Mouse (Mus musculus) bone marrow macrophage, adult 2 months (primary cell): Measurements from ENCODE around the gene Adamts16.

ENCODE experiments used
- CTCF ChIP-seq: IDR thresholded peaks from 2 replicates; pipeline ENCODE4 v1.5.1; 2012; ENCODE audit warnings: low read depth, mild to moderate bottlenecking, low read length, moderate library complexity
- POLR2A ChIP-seq: IDR thresholded peaks from 2 replicates; pipeline ENCODE4 v1.6.1; 2012; ENCODE audit warnings: mild to moderate bottlenecking, low read depth, low read length, borderline replicate concordance

DNA sequence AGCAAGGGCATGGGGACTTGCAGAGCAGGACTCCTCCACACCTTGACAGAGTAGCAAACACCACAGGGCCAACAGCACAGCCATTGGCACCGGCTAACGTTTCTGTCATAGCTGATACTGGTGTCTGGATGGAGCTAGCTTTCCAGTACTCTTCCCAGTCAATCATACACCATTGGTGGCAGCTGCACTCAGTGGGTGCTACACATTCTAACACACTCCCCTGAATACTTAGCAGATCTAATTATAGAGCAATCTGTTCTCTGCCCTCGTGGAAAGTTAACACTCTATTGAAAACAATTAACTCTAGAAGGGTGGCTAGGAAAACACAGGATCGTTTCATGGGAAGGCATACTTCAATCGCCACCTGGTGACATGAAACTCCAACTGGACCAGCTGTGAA is 43.2 kb downstream of the Adamts16 start:
- TF ChIP-seq CTCF (no peak), POLR2A (no peak)
